Mouse (Mus musculus) v-Abl transformed pro-B cells (cell line): ENCODE results near the gene Atxn7l2.

Source experiments
- in situ Hi-C, 2 experiments: fragments of 400-800 bp; cut with MboI; formaldehyde crosslinking; loops; one replicate each; pipeline ENCODE4 v1.15.1; 2025; ENCODE audit not compliant: unreplicated experiment in 2 of 2

The Atxn7l2 gene

GRCm38 (mm10) chr3:108185460-108186097 lies 25.2 kb downstream of the Atxn7l2 start:
- in situ Hi-C loops, result no loop called here

- in situ Hi-C loops, result no loop called here
These were observed 26.0 kb downstream of the Atxn7l2 start for GRCm38 (mm10) chr3:108184742-108185141.

- in situ Hi-C loops, result no loop called here
These were observed 30.2 kb downstream of the Atxn7l2 start for GRCm38 (mm10) chr3:108180514-108180913.

DNA sequence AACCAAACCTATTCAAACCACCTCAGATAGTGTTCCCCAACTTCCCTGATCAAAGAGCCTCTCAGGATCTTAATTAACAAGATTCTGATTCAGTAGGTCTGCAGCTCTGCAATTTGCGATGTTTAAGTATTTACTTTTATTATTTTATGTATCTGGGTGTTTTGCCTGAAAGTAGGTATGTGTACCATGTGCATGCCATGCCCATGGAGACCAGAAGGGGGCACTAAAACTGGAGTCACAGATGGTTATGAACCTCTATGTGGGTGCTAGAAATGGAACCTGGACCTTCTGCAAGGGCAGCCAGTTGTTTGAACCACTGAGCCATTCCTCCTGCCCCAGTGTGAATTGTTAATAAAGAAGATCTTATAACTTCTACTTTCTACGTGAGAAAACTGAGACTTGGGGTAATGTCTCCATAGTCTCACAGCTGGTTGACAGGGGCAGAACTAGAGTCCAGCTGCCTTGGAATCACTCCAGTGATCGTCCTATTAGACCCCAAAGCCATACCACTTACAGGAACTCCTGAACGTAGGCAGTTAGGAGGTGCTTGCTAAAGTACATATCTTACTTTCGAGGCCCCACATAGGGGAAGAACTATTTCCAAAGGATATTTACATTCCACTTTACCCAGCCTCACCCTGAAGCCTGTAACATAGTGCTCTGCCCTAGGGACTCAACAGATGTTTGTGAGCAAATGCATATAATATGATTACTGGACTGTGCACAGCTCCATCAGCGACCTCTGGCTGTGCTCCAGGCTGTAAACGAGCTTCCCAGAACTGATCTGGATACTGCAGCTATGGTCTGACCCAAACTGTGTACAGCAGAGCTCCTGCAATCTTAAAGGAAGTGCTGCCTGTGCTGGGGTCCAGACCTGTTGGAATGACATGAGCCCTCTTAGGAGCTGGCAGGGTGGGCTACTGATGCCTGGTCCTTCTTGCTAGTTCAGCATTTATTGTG lies 31.7 kb downstream of the Atxn7l2 start:
- in situ Hi-C loops, result no loop called here

- in situ Hi-C loops, result loop anchor here (25.0 kb wide), 2 partner anchors 387 to 1138 kb away; partner anchors contain the start of genes Kcna3 (in 1 of the 2), Taf13 (in 1 of the 2) and Tmem167b (in 1 of the 2)
These were observed 35.8 kb downstream of the Atxn7l2 start for GRCm38 (mm10) chr3:108174672-108175531.

GRCm38 (mm10) chr3:108169199-108169598 lies 41.5 kb downstream of the Atxn7l2 start:
- in situ Hi-C loops, result loop anchor here (5.0 to 25.0 kb wide), 5 partner anchors 33 to 1132 kb away; partner anchors contain the start of genes Cyb561d1 (in 2 of the 2), Psma5 (in 2 of the 2), Kcna3 (in 1 of the 2) and Taf13 (in 1 of the 2)

DNA sequence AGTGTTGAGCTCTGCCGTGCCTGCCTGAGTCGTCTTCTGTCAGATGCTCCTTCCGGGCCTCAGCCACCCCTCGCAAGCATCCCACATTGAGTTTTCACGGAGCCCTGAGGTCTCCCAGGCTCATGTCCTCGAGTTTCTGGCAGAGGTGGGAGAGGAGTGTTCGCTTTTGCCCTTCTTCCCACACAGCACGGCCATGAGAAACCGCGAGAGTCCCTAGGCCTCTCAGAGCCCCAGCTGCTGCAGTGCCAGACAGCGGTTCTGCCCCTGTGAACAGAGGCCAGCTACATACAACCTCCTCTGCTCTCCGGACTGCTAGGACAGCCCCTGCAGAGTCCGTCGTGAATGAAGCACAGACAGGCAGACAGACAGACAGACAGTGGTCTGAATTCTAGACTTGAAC lies 43.2 kb downstream of the Atxn7l2 start:
- in situ Hi-C loops, result loop anchor here (5.0 to 25.0 kb wide), 5 partner anchors 35 to 1130 kb away; partner anchors contain the start of genes Cyb561d1 (in 2 of the 2), Psma5 (in 2 of the 2), Kcna3 (in 1 of the 2) and Taf13 (in 1 of the 2)

- in situ Hi-C loops, result loop anchor here (5.0 to 25.0 kb wide), 5 partner anchors 36 to 1129 kb away; partner anchors contain the start of genes Cyb561d1 (in 2 of the 2), Psma5 (in 2 of the 2), Kcna3 (in 1 of the 2) and Taf13 (in 1 of the 2)
These were observed 44.1 kb downstream of the Atxn7l2 start for GRCm38 (mm10) chr3:108166486-108167211.

GRCm38 (mm10) chr3:108165532-108166315 lies 45.0 kb downstream of the Atxn7l2 start:
- in situ Hi-C loops, result loop anchor here (5.0 to 25.0 kb wide), 5 partner anchors 37 to 1128 kb away; partner anchors contain the start of genes Cyb561d1 (in 2 of the 2), Psma5 (in 2 of the 2), Kcna3 (in 1 of the 2) and Taf13 (in 1 of the 2)

GRCm38 (mm10) chr3:108164807-108165206 lies 45.9 kb downstream of the Atxn7l2 start:
- in situ Hi-C loops, result loop anchor here (5.0 to 25.0 kb wide), 6 partner anchors 37 to 1128 kb away; partner anchors contain the start of genes Cyb561d1 (in 2 of the 2), Psma5 (in 2 of the 2), Kcna3 (in 1 of the 2) and Taf13 (in 1 of the 2)

DNA sequence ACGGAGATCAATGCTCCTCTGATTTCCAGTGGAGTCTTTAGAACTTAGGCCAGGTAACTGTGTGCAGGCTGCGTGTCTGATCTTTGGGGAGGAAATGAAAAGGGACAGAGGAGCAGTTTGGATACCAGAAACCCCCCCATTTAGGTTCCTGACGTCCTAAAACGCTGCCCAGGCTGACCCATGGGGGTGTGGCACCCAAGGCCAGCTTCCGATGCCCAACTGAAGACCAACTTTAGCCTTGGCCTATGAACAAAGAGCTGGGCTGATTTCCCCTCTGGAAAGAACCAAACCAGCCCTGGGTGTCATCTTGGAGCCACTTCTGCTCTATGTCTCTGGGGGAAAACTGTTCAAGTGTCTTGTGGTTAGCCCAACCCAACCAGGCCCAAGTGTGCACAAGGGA lies 46.6 kb downstream of the Atxn7l2 start:
- in situ Hi-C loops, result loop anchor here (5.0 to 25.0 kb wide), 4 partner anchors 91 to 1127 kb away; partner anchors contain the start of genes Kcna3 (in 1 of the 2), Psma5 (in 1 of the 2), Taf13 (in 1 of the 2) and Tmem167b (in 1 of the 2)

GRCm38 (mm10) chr3:108158383-108159037 lies 52.2 kb downstream of the Atxn7l2 start:
- in situ Hi-C loops, result loop anchor here (10.0 to 25.0 kb wide), 3 partner anchors 404 to 1121 kb away; partner anchors contain the start of genes Kcna3 (in 1 of the 2), Taf13 (in 1 of the 2) and Tmem167b (in 1 of the 2)

DNA sequence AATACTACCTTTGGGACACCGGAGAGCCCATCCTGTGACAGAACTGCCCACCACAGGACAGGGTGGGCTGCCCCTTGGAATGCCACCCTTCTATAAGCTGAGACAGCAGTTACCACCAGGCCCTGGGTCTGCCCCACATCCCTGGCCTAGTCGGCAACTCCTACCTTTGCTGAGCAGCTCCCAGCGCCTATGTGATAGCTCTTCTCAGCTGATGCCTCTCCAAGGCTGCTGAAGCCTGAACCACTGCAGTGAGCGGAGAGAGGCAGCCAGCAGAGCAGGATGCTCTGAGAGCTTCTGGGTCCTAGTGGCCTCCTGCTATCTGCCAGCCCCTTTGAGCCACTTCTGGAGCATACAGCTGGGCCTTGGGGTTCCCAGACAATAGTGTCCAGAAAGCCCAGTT lies 56.1 kb downstream of the Atxn7l2 start, which contains the start of gene Gpr61:
Gene Gpr61, minus strand, starts transcription at position 227 of the 400 bp plus-strand sequence.
- in situ Hi-C loops, result loop anchor here (10.0 to 25.0 kb wide), 3 partner anchors 408 to 1117 kb away; partner anchors contain the start of genes Kcna3 (in 1 of the 2), Taf13 (in 1 of the 2) and Tmem167b (in 1 of the 2)

- in situ Hi-C loops, result loop anchor here (10.0 to 25.0 kb wide), 3 partner anchors 410 to 1115 kb away; partner anchors contain the start of genes Kcna3 (in 1 of the 2), Taf13 (in 1 of the 2) and Tmem167b (in 1 of the 2)
These were observed 58.4 kb downstream of the Atxn7l2 start for GRCm38 (mm10) chr3:108152290-108152689.
